Mouse (Mus musculus) hindbrain, embryonic 10.5 days (tissue): ENCODE measurements around the gene Gatb. TPM values are rescaled to one million over a fixed set of nuclear protein-coding genes. Genes with fewer than 3 reads are reported as not detected.
A peak's percentile ranks its signal among the peaks of the same experiment; 100 is the strongest.

ENCODE experiments used
- DNase-seq: peaks from one replicate; pipeline ENCODE4 v3.0.0-alpha.2; 2017; ENCODE audit warnings: low spot score
- H3K27ac ChIP-seq: fragments of 300-500 bp; sonication (generic); 2 replicates; pipeline ENCODE4 v1.5.1; 2016; ENCODE audit warnings: mild to moderate bottlenecking, moderate library complexity
- H3K27me3 ChIP-seq: fragments of 300-500 bp; sonication (generic); 2 replicates; pipeline ENCODE4 v1.6.1; 2016; ENCODE audit warnings: mild to moderate bottlenecking; ENCODE audit not compliant: poor library complexity, insufficient read depth, severe bottlenecking
- H3K36me3 ChIP-seq: fragments of 300-500 bp; sonication (generic); 2 replicates; pipeline ENCODE4 v1.6.1; 2016; ENCODE audit warnings: mild to moderate bottlenecking, moderate library complexity
- H3K4me1 ChIP-seq: fragments of 300-500 bp; sonication (generic); replicated peaks from 2 replicates; pipeline ENCODE4 v1.6.1; 2016; ENCODE audit warnings: mild to moderate bottlenecking
- H3K4me3 ChIP-seq: fragments of 300-500 bp; sonication (generic); 2 replicates; pipeline ENCODE4 v1.5.1; 2016; ENCODE audit warnings: mild to moderate bottlenecking, moderate library complexity
- H3K9me3 ChIP-seq: fragments of 300-500 bp; sonication (generic); 2 replicates; pipeline ENCODE4 v1.6.1; 2016; ENCODE audit warnings: mild to moderate bottlenecking, moderate library complexity
- WGBS: fragments of 180-500 bp; shearing (Covaris S2); methylation state at CpG from one replicate; pipeline ENCODE4 v1.1.7; 2016; 5-methylcytosine and 5-hydroxymethylcytosine counted together
- polyA plus RNA-seq: library from polyadenylated mRNA; unstranded; fragments of >200 nt; fragmentation: Nextera tagmentation; extraction: Ambion mirVana; gene quantifications from 2 replicates; pipeline ENCODE4 v1.2.1, GENCODE M21; 2016

Gene Gatb
- polyA plus RNA-seq, 1 experiment from 2014 or later, result 23.2 TPM

DNA sequence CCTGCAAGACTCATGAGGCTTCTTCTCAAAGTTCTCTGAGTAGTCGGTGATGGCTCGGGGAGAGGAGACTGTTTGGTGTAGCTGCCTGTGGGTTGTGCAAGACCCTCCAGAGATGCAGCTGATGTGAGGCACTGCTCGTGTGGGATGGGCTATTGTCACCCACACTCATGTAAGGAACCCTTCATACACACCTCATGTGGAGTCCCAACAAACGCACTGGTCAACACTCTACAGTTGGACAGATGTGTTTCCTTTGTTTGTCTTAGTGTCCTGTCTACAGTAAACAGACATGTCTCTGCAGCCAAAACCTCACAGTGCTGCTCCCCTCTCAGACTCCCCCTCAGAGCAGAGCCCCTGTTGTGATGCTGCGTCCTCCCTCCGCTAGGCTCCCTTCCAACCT, 95.9 kb downstream of the Gatb start:
- H3K4me3 ChIP-seq, result no peak overlapping the region
- no peaks in the 10 kb centered on the region for H3K27me3 ChIP-seq
- no peaks in the 10 kb centered on the region for H3K36me3 ChIP-seq
- no peaks in the 10 kb centered on the region for H3K4me1 ChIP-seq
- WGBS, result 86% methylated on average over 6 of the region's 6 CpGs
- H3K9me3 ChIP-seq, result no peaks in the 10 kb centered on the region
- DNase-seq, result no peak
- H3K27ac ChIP-seq, result no peak overlapping the region

DNA sequence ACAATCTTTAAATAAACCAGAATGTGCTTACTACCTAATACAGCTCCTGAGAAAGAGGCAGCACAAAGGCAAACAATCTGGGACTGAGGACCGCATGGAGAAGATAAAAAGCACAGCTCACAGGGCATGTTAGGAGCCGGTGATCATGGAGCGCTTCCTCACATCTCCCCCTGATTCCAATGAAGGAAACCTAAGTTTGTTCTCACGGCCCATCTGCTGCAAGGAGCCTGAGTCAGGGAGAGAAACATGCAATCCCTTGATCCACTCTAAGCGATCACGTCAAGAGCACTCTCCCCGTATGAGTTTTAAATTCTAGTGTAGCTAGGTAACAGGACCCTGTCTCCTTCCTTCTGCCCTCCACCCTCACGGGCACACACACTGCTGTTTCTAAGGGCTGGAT, 103.2 kb downstream of the Gatb start:
- no peaks in the 10 kb centered on the region for H3K9me3 ChIP-seq
- no peaks in the 10 kb centered on the region for H3K36me3 ChIP-seq
- 84% methylated on average over 8 of the region's 8 CpGs for WGBS

DNA sequence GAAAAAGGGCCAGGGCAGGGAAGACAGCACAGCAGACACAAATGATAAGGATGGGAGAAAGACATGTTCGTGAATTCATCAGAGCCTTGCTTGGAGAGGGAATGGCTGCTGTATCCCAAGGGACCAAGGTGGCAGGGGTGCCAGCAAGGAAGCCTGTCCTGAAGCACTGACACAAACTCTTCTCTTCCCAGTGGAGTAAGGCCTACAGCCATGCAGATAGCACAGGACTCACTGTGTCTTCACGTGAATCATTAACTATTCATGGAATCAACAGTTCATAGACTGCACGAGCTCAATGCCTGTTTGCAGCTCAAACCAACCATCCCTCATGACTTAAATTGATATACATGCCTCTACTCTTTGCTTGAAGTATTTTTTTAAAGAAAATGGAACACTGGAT, 104.0 kb downstream of the Gatb start:
- 76% methylated on average over 3 of the region's 3 CpGs for WGBS
- no peaks in the 10 kb centered on the region for H3K9me3 ChIP-seq
- no peaks in the 10 kb centered on the region for H3K27me3 ChIP-seq
- H3K27ac ChIP-seq, result no peak overlapping the region
- H3K4me3 ChIP-seq, result no peak overlapping the region
- DNase-seq, result no peak
- no peaks in the 10 kb centered on the region for H3K4me1 ChIP-seq
- no peaks in the 10 kb centered on the region for H3K36me3 ChIP-seq

More for the DNA sequence above, 103.2 kb downstream of the Gatb start:
- DNase-seq, result no peak
- no peak overlapping the region for H3K27ac ChIP-seq
- no peaks in the 10 kb centered on the region for H3K4me1 ChIP-seq
- H3K4me3 ChIP-seq, result no peak overlapping the region
- no peaks in the 10 kb centered on the region for H3K27me3 ChIP-seq

DNA sequence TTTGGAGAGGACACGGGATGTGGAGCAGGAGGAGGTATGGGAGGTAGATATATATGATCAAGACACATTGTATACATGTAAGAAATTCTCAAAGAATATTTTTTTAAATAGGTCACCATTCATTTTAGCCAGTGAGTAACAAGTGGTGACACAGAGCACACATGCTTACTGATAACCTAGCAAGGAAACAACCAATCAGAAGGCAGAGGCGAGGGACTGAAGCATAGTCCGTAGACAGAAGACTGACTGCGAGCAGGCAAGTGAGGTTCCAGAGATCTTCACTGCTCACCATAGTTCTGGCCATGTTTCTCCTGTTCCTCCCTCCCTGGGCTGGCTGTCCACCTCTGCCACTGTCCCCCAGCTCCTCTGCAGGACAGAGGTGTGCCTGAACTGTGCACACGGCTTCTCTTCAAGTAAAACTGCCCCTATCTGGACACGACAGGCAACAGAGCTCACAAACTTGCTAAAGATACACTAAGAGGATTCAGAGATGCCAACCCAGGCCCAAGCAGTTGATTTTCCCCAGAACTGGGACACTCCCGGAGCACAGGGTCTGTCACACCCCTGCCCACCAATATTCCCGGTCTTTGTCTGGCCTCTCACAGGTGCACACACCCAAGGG, 105.5 kb downstream of the Gatb start:
- Histone ChIP-seq H3K4me1 (no peaks in the 10 kb centered on the region), H3K9me3 (no peaks in the 10 kb centered on the region), H3K36me3 (no peaks in the 10 kb centered on the region), H3K4me3 (no peak overlapping the region), H3K27me3 (no peaks in the 10 kb centered on the region), H3K27ac (no peak overlapping the region; the same call in 1 of the 2 replicates)
- WGBS, result 85% methylated on average over 8 of the region's 8 CpGs
- no peak for DNase-seq

DNA sequence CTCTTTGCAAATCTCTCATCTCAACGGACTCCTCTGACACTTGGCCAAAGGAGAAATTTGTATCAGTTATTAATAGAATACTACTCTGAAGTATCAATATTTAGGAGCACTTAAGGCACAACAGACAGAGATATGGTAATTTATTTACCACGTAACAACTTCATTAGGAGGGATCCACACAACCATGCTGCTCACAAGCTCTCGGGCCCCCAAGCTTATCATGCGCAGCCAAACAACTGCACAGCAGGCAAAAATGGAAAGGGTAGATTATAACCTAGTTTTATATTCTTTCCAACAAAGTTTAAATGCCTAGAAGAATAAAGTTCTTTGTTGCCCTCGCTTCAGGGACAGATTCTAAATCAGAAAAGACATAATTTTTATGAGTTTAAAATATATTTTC, 106.0 kb downstream of the Gatb start:
- H3K9me3 ChIP-seq, result no peaks in the 10 kb centered on the region
- H3K36me3 ChIP-seq, result no peaks in the 10 kb centered on the region
- no peaks in the 10 kb centered on the region for H3K4me1 ChIP-seq
- no peaks in the 10 kb centered on the region for H3K27me3 ChIP-seq
- no peak overlapping the region; the same call in 1 of the 2 replicates for H3K27ac ChIP-seq
- no peak for DNase-seq
- WGBS, result 89% methylated on average over 5 of the region's 5 CpGs
- no peak overlapping the region for H3K4me3 ChIP-seq

DNA sequence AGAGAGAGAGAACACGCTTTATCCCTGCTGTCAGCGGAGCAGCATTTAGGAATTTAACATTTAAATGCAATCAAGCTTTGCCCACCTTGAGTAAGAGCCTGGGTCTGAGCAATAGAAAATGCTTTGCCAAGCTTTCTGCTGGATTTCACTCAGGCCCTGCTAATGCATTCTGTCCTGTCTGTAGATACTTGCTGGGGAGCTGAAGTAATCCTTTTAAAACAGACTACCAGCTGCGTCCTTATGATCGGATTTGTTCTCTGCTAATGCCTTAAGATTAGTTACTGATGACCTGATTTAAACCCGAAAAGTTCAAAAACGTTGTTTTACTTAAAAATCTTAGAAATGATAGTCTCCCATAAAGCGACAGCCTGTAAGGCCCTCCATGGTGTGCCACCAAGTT, 107.2 kb downstream of the Gatb start:
- 89% methylated on average over 7 of the region's 7 CpGs for WGBS
- H3K27me3 ChIP-seq, result no peaks in the 10 kb centered on the region
- H3K4me1 ChIP-seq, result no peaks in the 10 kb centered on the region
- H3K4me3 ChIP-seq, result no peak overlapping the region
- H3K9me3 ChIP-seq, result no peaks in the 10 kb centered on the region
- no peaks in the 10 kb centered on the region for H3K36me3 ChIP-seq
- no peak for DNase-seq
- H3K27ac ChIP-seq, result peak overlapping the region; percentile 53; the same call in 1 of the 2 replicates

DNA sequence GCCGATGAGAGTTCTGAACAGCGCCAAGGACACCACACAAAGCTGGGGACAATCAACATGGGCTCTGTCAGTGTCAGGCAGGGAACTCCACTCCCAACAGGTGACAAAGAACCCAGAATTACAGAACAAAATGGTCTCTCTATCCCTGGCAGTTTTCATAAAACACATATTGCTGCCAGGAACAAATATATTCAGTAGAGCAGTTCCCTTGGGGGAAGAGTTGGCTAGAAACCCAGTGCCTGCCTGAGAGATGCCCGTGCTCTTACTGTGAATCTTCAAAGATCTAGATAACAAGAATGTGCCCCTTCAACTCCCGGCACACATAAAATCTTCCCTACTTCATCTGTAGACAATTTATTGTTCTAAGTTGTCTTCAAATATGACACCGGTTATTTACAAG, 109.7 kb downstream of the Gatb start:
- Histone ChIP-seq H3K4me1 (no peaks in the 10 kb centered on the region), H3K27me3 (no peaks in the 10 kb centered on the region), H3K27ac (no peak overlapping the region), H3K9me3 (no peaks in the 10 kb centered on the region), H3K4me3 (no peak overlapping the region), H3K36me3 (no peaks in the 10 kb centered on the region)
- no peak for DNase-seq
- WGBS, result 90% methylated on average over 5 of the region's 5 CpGs

DNA sequence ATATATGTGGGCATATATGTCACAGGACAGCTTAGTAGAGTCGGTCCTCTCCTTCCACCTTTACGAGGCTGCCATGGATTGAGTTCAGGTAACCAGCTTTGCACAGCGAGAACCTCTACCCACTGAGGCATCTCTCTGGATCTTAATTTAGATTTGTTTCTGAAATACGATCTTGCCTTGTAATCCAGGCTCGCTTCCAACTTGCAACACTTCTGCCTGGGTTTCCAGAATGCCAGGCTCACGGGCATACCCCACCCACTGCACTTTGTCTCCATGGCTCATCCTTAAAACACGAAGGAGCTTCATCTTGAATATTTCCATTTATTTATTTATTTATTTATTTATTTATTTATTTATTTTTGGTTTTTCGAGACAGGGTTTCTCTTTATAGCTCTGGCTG, 111.4 kb downstream of the Gatb start:
- no peaks in the 10 kb centered on the region for H3K9me3 ChIP-seq
- H3K4me1 ChIP-seq, result no peaks in the 10 kb centered on the region
- H3K4me3 ChIP-seq, result no peak overlapping the region
- WGBS, result 91% methylated on average over 8 of the region's 8 CpGs
- no peaks in the 10 kb centered on the region for H3K36me3 ChIP-seq
- DNase-seq, result no peak
- no peaks in the 10 kb centered on the region for H3K27me3 ChIP-seq
- no peak overlapping the region for H3K27ac ChIP-seq

DNA sequence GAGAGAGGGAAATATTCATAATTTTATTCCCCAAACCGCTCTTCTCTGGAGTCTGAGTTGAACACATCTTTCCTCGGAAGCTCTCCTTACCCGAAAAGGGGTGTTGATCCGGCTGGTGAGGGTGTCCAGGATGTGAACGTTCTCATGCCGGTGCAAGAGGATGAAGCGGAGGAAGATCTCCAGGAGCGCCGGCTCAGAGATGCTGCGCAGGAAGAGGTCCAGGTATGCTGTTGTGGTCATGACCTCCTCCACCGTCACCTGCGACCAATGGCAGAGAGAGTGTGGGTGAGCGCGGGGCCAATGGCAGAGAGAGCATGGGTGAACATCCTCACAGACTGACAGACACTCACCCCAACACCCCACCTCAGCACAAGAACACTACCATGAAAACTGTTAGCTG, 114.4 kb downstream of the Gatb start:
- Histone ChIP-seq H3K36me3 (no peaks in the 10 kb centered on the region), H3K27me3 (no peaks in the 10 kb centered on the region), H3K4me3 (no peak overlapping the region), H3K27ac (no peak overlapping the region), H3K4me1 (0 out of 2 replicates have a peak, but pooled peaks cover 3% of the 10 kb centered on the region), H3K9me3 (no peaks in the 10 kb centered on the region)
- no peak for DNase-seq
- WGBS, result 94% methylated on average over 14 of the region's 14 CpGs

DNA sequence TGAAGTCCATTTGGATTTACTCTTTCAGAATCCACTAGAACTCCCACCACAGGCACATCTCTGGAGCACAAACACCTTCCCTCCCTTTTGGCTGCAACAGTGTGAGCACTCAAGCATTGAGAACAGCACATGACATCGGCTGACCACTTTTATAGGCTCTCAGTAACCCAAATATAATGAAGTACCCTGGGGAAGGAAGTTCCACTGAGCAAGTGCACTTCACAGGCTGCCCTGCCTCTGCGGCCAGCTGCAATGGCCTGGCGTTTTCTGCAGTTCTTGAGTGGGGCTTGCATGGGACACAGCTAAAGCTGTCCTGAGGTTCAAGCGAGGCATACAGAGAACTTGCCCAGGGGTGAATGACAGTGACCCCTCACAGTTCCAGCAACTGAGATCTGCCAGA, 117.2 kb downstream of the Gatb start:
- Histone ChIP-seq H3K27me3 (no peaks in the 10 kb centered on the region), H3K27ac (no peak overlapping the region), H3K4me1 (0 out of 2 replicates have a peak, but pooled peaks cover 3% of the 10 kb centered on the region), H3K36me3 (no peaks in the 10 kb centered on the region), H3K9me3 (no peaks in the 10 kb centered on the region), H3K4me3 (no peak overlapping the region)
- WGBS, result 73% methylated on average over 4 of the region's 4 CpGs
- no peak for DNase-seq

DNA sequence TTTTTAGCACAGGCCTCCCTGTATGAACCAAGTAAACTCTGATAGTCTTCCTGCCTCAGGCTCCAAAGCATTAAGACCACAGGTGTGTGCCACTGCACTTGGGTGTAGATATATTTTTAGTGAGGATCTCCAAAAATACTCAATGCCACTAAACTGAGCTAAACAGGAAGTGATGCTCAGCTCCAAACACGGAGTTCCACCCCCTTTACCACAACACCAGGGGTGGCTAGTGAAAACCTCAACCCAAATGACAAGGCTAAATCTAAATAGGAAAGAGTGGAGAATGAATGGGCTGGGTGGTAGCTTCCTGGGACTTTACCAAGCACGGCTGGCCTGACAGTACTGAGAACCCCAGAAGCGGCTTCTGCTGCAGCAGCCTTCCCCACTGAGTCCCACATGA, 119.1 kb downstream of the Gatb start:
- no peak for DNase-seq
- Histone ChIP-seq H3K27me3 (no peaks in the 10 kb centered on the region), H3K36me3 (no peaks in the 10 kb centered on the region), H3K4me1 (0 out of 2 replicates have a peak, but pooled peaks cover 3% of the 10 kb centered on the region), H3K9me3 (no peaks in the 10 kb centered on the region), H3K4me3 (no peak overlapping the region), H3K27ac (no peak overlapping the region)
- 54% methylated on average over 3 of the region's 3 CpGs for WGBS

DNA sequence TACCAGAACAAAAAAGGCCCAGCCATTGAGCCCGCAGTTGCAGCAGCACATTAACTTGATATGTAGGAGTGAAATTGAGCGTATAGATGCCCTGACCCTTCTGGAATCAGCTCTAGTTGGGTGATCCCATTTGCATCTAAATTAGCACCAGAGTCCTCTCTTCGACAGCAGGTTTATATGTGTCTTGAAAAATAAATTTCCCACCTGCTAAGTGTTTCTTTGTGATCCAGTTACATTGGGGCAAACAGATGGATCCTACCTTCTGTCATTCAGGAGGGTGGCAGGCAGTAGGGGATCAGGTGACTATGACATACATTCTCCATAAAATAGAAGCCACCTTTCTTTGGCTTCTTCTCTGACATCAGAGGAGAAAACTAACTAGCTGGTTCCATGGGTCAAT, 121.1 kb downstream of the Gatb start:
- H3K27ac ChIP-seq, result no peak overlapping the region
- no peaks in the 10 kb centered on the region for H3K36me3 ChIP-seq
- 78% methylated on average over 3 of the region's 3 CpGs for WGBS
- H3K4me1 ChIP-seq, result peaks cover 3% of the 10 kb centered on the region; the same call in 1 of the 2 replicates
- no peak for DNase-seq
- no peaks in the 10 kb centered on the region for H3K9me3 ChIP-seq
- no peaks in the 10 kb centered on the region for H3K27me3 ChIP-seq
- no peak overlapping the region for H3K4me3 ChIP-seq

DNA sequence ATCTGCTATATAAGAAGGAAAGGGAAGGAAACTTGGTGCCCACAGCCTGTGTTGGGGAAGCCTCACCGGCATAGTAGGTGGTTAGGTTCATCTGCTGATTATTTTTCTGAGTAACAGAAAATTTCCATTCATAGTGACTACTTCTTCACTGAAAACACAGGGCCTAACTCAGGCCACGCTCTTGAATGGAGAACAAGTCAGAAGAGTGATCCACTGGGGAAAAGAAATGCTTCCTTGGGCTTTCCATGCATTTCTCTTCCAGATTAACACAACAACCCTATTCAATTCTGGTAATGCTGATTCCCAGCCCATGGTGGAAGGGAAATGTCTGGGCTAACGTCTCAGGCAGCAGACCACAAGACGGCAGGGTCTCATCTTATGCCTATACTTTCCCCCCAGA, 124.6 kb downstream of the Gatb start:
- H3K27me3 ChIP-seq, result no peaks in the 10 kb centered on the region
- peaks cover 6% of the 10 kb centered on the region for H3K4me1 ChIP-seq
- 88% methylated on average over 4 of the region's 4 CpGs for WGBS
- no peak overlapping the region for H3K27ac ChIP-seq
- no peak for DNase-seq
- H3K4me3 ChIP-seq, result no peak overlapping the region
- H3K36me3 ChIP-seq, result no peaks in the 10 kb centered on the region
- H3K9me3 ChIP-seq, result no peaks in the 10 kb centered on the region
